8 mouse cellular contexts compared by ENCODE assay signal in genomic region chr5:118214012-118214411, GRCm38 (mm10). TPM values are rescaled to one million over a fixed set of nuclear protein-coding genes. Genes with fewer than 3 reads are reported as not detected.
DNase-seq lines count a peak whose midpoint lies in the region; ATAC-seq and TF ChIP-seq lines count a peak whose summit lies in the region.

No protein-coding gene starts in this region.

- TF ChIP-seq EP300 in heart, postnatal 0 days (IDR thresholded peaks at IDR 0.05; ENCODE audit: low read depth), result no peak

- no peak for DNase-seq in heart, postnatal 0 days (ENCODE audit: low spot score)
- no peak for DNase-seq in heart, postnatal 36 days
- no peak for DNase-seq in hindbrain, embryonic 14.5 days (ENCODE audit: low spot score)
- no peak for DNase-seq in gastrocnemius, postnatal 36 days

- peak overlapping the region; percentile 38 for H3K4me3 ChIP-seq in heart, postnatal 0 days (ENCODE audit: low read depth, low read length)
- peak overlapping the region; percentile 42 for H3K4me3 ChIP-seq in embryonic facial prominence, embryonic 13.5 days
- H3K4me3 ChIP-seq in hindbrain, embryonic 14.5 days (replicated peaks; ENCODE audit: low read length), result peak overlapping the region; percentile 19; the same call in 1 of the 2 replicates
- peak overlapping the region; percentile 35 for H3K4me3 ChIP-seq in midbrain, embryonic 15.5 days

- H3K4me2 ChIP-seq in heart, postnatal 0 days (ENCODE audit: low read depth, low read length), result peak overlapping the region; percentile 62
- peak overlapping the region; percentile 76 for H3K4me2 ChIP-seq in embryonic facial prominence, embryonic 13.5 days
- H3K4me2 ChIP-seq in hindbrain, embryonic 14.5 days (replicated peaks), result peak overlapping the region; percentile 58
- H3K4me2 ChIP-seq in midbrain, embryonic 15.5 days, result peak overlapping the region; percentile 56

- no peak for TF ChIP-seq CTCF in heart, postnatal 0 days (IDR thresholded peaks at IDR 0.05; ENCODE audit: low read depth)

- H3K9me3 ChIP-seq in heart, postnatal 0 days (replicated peaks; ENCODE audit: control insufficient read depth, low read length), result no peaks in the 10 kb centered on the region
- no peaks in the 10 kb centered on the region for H3K9me3 ChIP-seq in embryonic facial prominence, embryonic 13.5 days
- no peaks in the 10 kb centered on the region for H3K9me3 ChIP-seq in hindbrain, embryonic 14.5 days (ENCODE audit: control insufficient read depth, low read length)
- no peaks in the 10 kb centered on the region for H3K9me3 ChIP-seq in midbrain, embryonic 15.5 days

- intact Hi-C loops in heart, postnatal 36 days (cut with DNase I), result no loop called here
- intact Hi-C loops in gastrocnemius, postnatal 36 days (cut with DNase I), result no loop called here

- peak; percentile 8; the same call in 1 of the 2 replicates for ATAC-seq in heart, postnatal 0 days (ENCODE audit: insufficient read depth, low read depth)
- no peak for ATAC-seq in embryonic facial prominence, embryonic 13.5 days (ENCODE audit: insufficient number of reproducible peaks, insufficient read depth, low FRiP score, low TSS enrichment, low read depth)
- peak; percentile 47; the same call in 1 of the 2 replicates for ATAC-seq in hindbrain, embryonic 14.5 days (ENCODE audit: low FRiP score)
- peak; percentile 28; the same call in 1 of the 2 replicates for ATAC-seq in midbrain, embryonic 15.5 days (replicated peaks)
- ATAC-seq in monocyte, adult 5-6 weeks (replicated peaks; ENCODE audit: insufficient number of reproducible peaks, low FRiP score, low TSS enrichment, poor library complexity, severe bottlenecking), result no peak
- ATAC-seq in CD4-positive, CD25-positive, alpha-beta regulatory T cell, adult 4 months, result no peak

- H3K4me1 ChIP-seq in heart, postnatal 0 days (ENCODE audit: control insufficient read depth, insufficient read depth), result peaks cover 9% of the 10 kb centered on the region; the same call in 1 of the 2 replicates
- H3K4me1 ChIP-seq in embryonic facial prominence, embryonic 13.5 days, result peaks cover 29% of the 10 kb centered on the region
- peaks cover 19% of the 10 kb centered on the region for H3K4me1 ChIP-seq in hindbrain, embryonic 14.5 days (replicated peaks; ENCODE audit: control insufficient read depth, insufficient read depth, low read length)
- H3K4me1 ChIP-seq in midbrain, embryonic 15.5 days, result peaks cover 17% of the 10 kb centered on the region

- no peak overlapping the region for H3K27ac ChIP-seq in heart, postnatal 0 days (ENCODE audit: low read depth)
- no peak overlapping the region for H3K27ac ChIP-seq in embryonic facial prominence, embryonic 13.5 days
- peak overlapping the region; percentile 38; the same call in 1 of the 2 replicates for H3K27ac ChIP-seq in hindbrain, embryonic 14.5 days
- H3K27ac ChIP-seq in midbrain, embryonic 15.5 days, result peak overlapping the region; percentile 60

- 12% methylated on average over 5 of the region's 5 CpGs for WGBS in heart, postnatal 0 days
- 18% methylated on average over 5 of the region's 5 CpGs for WGBS in embryonic facial prominence, embryonic 13.5 days
- WGBS in hindbrain, embryonic 14.5 days, result 20% methylated on average over 5 of the region's 5 CpGs
- 6% methylated on average over 5 of the region's 5 CpGs for WGBS in midbrain, embryonic 15.5 days

- no peaks in the 10 kb centered on the region for H3K36me3 ChIP-seq in heart, postnatal 0 days (replicated peaks; ENCODE audit: control insufficient read depth, insufficient read depth, low read length)
- H3K36me3 ChIP-seq in embryonic facial prominence, embryonic 13.5 days, result peaks cover 15% of the 10 kb centered on the region; the same call in 1 of the 2 replicates
- peaks cover 7% of the 10 kb centered on the region; the same call in 1 of the 2 replicates for H3K36me3 ChIP-seq in hindbrain, embryonic 14.5 days (replicated peaks; ENCODE audit: control insufficient read depth, insufficient read depth)
- H3K36me3 ChIP-seq in midbrain, embryonic 15.5 days (replicated peaks), result peaks cover 16% of the 10 kb centered on the region; the same call in 1 of the 2 replicates

- H3K9ac ChIP-seq in heart, postnatal 0 days (replicated peaks; ENCODE audit: low read depth, low read length), result peak overlapping the region; percentile 9; the same call in 1 of the 2 replicates
- H3K9ac ChIP-seq in embryonic facial prominence, embryonic 13.5 days, result peak overlapping the region; percentile 61
- H3K9ac ChIP-seq in hindbrain, embryonic 14.5 days, result peak overlapping the region; percentile 57; the same call in 1 of the 2 replicates
- peak overlapping the region; percentile 37 for H3K9ac ChIP-seq in midbrain, embryonic 15.5 days

- H3K27me3 ChIP-seq in heart, postnatal 0 days (ENCODE audit: control insufficient read depth, insufficient read depth, low read length), result no peaks in the 10 kb centered on the region
- H3K27me3 ChIP-seq in embryonic facial prominence, embryonic 13.5 days, result no peaks in the 10 kb centered on the region
- H3K27me3 ChIP-seq in hindbrain, embryonic 14.5 days (ENCODE audit: control insufficient read depth, insufficient read depth, low read length), result no peaks in the 10 kb centered on the region
- H3K27me3 ChIP-seq in midbrain, embryonic 15.5 days (replicated peaks), result no peaks in the 10 kb centered on the region

RNA-seq across cellular contexts. Expression of gene Rnft2, which starts 30.9 kb away (rescaled TPM):
- total RNA-seq in heart, postnatal 0 days (2014; rRNA removed; ENCODE audit: low replicate concordance), result 1.7 and 12.7 TPM in 2 replicates
- 0.40 and 0.70 TPM in 2 replicates for polyA plus RNA-seq in heart, postnatal 0 days (2015; fragmentation: Nextera tagmentation; extraction: Ambion mirVana)
- total RNA-seq in heart, postnatal 36 days (2021), result 1 to 10 TPM; 2.0 to 2.5 TPM
- 5.1 and 5.5 TPM in 2 replicates for polyA plus RNA-seq in embryonic facial prominence, embryonic 13.5 days (2015; fragmentation: Nextera tagmentation; extraction: Ambion mirVana)
- polyA plus RNA-seq in hindbrain, embryonic 14.5 days (2014; fragmentation: Nextera tagmentation; extraction: Ambion mirVana), result 12.6 and 13.0 TPM in 2 replicates
- polyA plus RNA-seq in midbrain, embryonic 15.5 days (2015; fragmentation: Nextera tagmentation; extraction: Ambion mirVana), result 14.5 and 17.8 TPM in 2 replicates
- not detected in 3 replicates for total RNA-seq in monocyte, adult 5-6 weeks (2017)
- polyA plus RNA-seq in CD4-positive, CD25-positive, alpha-beta regulatory T cell, adult 4 months (2017; shearing (Covaris generic)), result not detected
- total RNA-seq in gastrocnemius, postnatal 36 days (2021), result 1 to 10 TPM in 1 of 2 experiments, under 1 TPM in 1; 0.64 to 1.5 TPM

RNA-seq across cellular contexts. Expression of gene 2410131K14Rik, which starts 31.0 kb away (rescaled TPM):
- 4.1 and 7.1 TPM in 2 replicates for total RNA-seq in heart, postnatal 0 days (2014; rRNA removed; ENCODE audit: low replicate concordance)
- polyA plus RNA-seq in heart, postnatal 0 days (2015; fragmentation: Nextera tagmentation; extraction: Ambion mirVana), result 5.1 and 5.9 TPM in 2 replicates
- 1 to 10 TPM; 7.7 to 8.1 TPM for total RNA-seq in heart, postnatal 36 days (2021)
- 12.5 and 13.1 TPM in 2 replicates for polyA plus RNA-seq in embryonic facial prominence, embryonic 13.5 days (2015; fragmentation: Nextera tagmentation; extraction: Ambion mirVana)
- polyA plus RNA-seq in hindbrain, embryonic 14.5 days (2014; fragmentation: Nextera tagmentation; extraction: Ambion mirVana), result 16.4 and 17.2 TPM in 2 replicates
- polyA plus RNA-seq in midbrain, embryonic 15.5 days (2015; fragmentation: Nextera tagmentation; extraction: Ambion mirVana), result 18.6 and 19.6 TPM in 2 replicates
- 4.5 to 6.2 TPM (median 4.9 TPM) in 3 replicates for total RNA-seq in monocyte, adult 5-6 weeks (2017)
- 1 to 10 TPM; 3.6 TPM for polyA plus RNA-seq in CD4-positive, CD25-positive, alpha-beta regulatory T cell, adult 4 months (2017; shearing (Covaris generic))
- total RNA-seq in gastrocnemius, postnatal 36 days (2021), result 1 to 10 TPM; 3.4 to 4.0 TPM

RNA-seq across cellular contexts. Expression of gene Hrk, which starts 49.6 kb away (rescaled TPM):
- total RNA-seq in heart, postnatal 0 days (2014; rRNA removed; ENCODE audit: low replicate concordance), result 0.04 TPM in 1 of 2 replicates, not detected in the other
- polyA plus RNA-seq in heart, postnatal 0 days (2015; fragmentation: Nextera tagmentation; extraction: Ambion mirVana), result 0.11 and 0.19 TPM in 2 replicates
- under 1 TPM; 0.44 to 0.62 TPM for total RNA-seq in heart, postnatal 36 days (2021)
- 0.17 and 0.21 TPM in 2 replicates for polyA plus RNA-seq in embryonic facial prominence, embryonic 13.5 days (2015; fragmentation: Nextera tagmentation; extraction: Ambion mirVana)
- 3.4 and 4.3 TPM in 2 replicates for polyA plus RNA-seq in hindbrain, embryonic 14.5 days (2014; fragmentation: Nextera tagmentation; extraction: Ambion mirVana)
- 3.9 and 4.5 TPM in 2 replicates for polyA plus RNA-seq in midbrain, embryonic 15.5 days (2015; fragmentation: Nextera tagmentation; extraction: Ambion mirVana)
- total RNA-seq in monocyte, adult 5-6 weeks (2017), result not detected in 3 replicates
- not detected for polyA plus RNA-seq in CD4-positive, CD25-positive, alpha-beta regulatory T cell, adult 4 months (2017; shearing (Covaris generic))
- under 1 TPM; 0.10 to 0.20 TPM for total RNA-seq in gastrocnemius, postnatal 36 days (2021)

RNA-seq across cellular contexts. Expression of gene Fbxw8, which starts 58.7 kb away (rescaled TPM):
- total RNA-seq in heart, postnatal 0 days (2014; rRNA removed; ENCODE audit: low replicate concordance), result 49.7 and 66.9 TPM in 2 replicates
- 15.5 and 16.5 TPM in 2 replicates for polyA plus RNA-seq in heart, postnatal 0 days (2015; fragmentation: Nextera tagmentation; extraction: Ambion mirVana)
- 10 to 100 TPM; 39.0 to 42.7 TPM for total RNA-seq in heart, postnatal 36 days (2021)
- polyA plus RNA-seq in embryonic facial prominence, embryonic 13.5 days (2015; fragmentation: Nextera tagmentation; extraction: Ambion mirVana), result 27.9 and 28.9 TPM in 2 replicates
- 21.0 TPM in 2 replicates for polyA plus RNA-seq in hindbrain, embryonic 14.5 days (2014; fragmentation: Nextera tagmentation; extraction: Ambion mirVana)
- polyA plus RNA-seq in midbrain, embryonic 15.5 days (2015; fragmentation: Nextera tagmentation; extraction: Ambion mirVana), result 20.0 and 22.3 TPM in 2 replicates
- total RNA-seq in monocyte, adult 5-6 weeks (2017), result 10.3 to 18.2 TPM (median 12.6 TPM) in 3 replicates
- 1 to 10 TPM; 3.1 to 3.3 TPM for polyA plus RNA-seq in CD4-positive, CD25-positive, alpha-beta regulatory T cell, adult 4 months (2017; shearing (Covaris generic))
- 10 to 100 TPM; 17.8 to 19.1 TPM for total RNA-seq in gastrocnemius, postnatal 36 days (2021)

Comparison
In these comparisons a context has a peak if more than half of its experiments do, and no peak if none do; other contexts are left out.
1. ATAC-seq: peak in heart, postnatal 0 days (single experiment), hindbrain, embryonic 14.5 days (single experiment) and midbrain, embryonic 15.5 days (single experiment); none in embryonic facial prominence, embryonic 13.5 days (single experiment), monocyte, adult 5-6 weeks (single experiment) and CD4-positive, CD25-positive, alpha-beta regulatory T cell, adult 4 months (single experiment).
2. H3K27ac ChIP-seq: peak in hindbrain, embryonic 14.5 days (single experiment) and midbrain, embryonic 15.5 days (single experiment); none in heart, postnatal 0 days (single experiment) and embryonic facial prominence, embryonic 13.5 days (single experiment).
3. H3K9ac ChIP-seq: peak in every context shown above with its lines; median percentile 61 in embryonic facial prominence, embryonic 13.5 days; 57 in hindbrain, embryonic 14.5 days; 37 in midbrain, embryonic 15.5 days; 9 in heart, postnatal 0 days.
4. Peak in every context shown above with its lines, with median percentiles within 50 percentile points of each other: H3K4me2 ChIP-seq and H3K4me3 ChIP-seq.